Mouse (Mus musculus) heart, embryonic 14.5 days (tissue): ENCODE data around the gene R3hdm4. TPM values are rescaled to one million over a fixed set of nuclear protein-coding genes. Genes with fewer than 3 reads are reported as not detected.

Source experiments
- ATAC-seq: fragments of 200-750 bp; cut with Nextera tagmentation; 2 replicates; pipeline ENCODE4 v1.8.0; 2017; ENCODE audit warnings: low read depth, moderate TSS enrichment; ENCODE audit not compliant: insufficient number of reproducible peaks, insufficient read depth, low FRiP score
- H3K27ac ChIP-seq, 2 experiments: fragments of 200-500 bp in 1 of 2; fragments of 300-500 bp in 1 of 2; sonication (generic) in 1 of 2; replicated peaks in 1 of 2; 2 replicates each; pipeline ENCODE4 v1.5.1; 2012 to 2014; ENCODE audit warnings: low read depth in 2 of 2, low read length in 2 of 2, control low read depth in 1 of 2, mild to moderate bottlenecking in 1 of 2, mixed read lengths in 1 of 2; ENCODE audit not compliant: control insufficient read depth in 1 of 2, insufficient read depth in 1 of 2
- H3K27me3 ChIP-seq: fragments of 300-500 bp; sonication (generic); 2 replicates; pipeline ENCODE4 v1.6.1; 2014; ENCODE audit warnings: mild to moderate bottlenecking, low read length, control low read depth; ENCODE audit not compliant: control insufficient read depth, insufficient read depth
- H3K36me3 ChIP-seq: fragments of 300-500 bp; sonication (generic); 2 replicates; pipeline ENCODE4 v1.6.1; 2014; ENCODE audit warnings: mild to moderate bottlenecking, control low read depth, low read length, mixed read lengths; ENCODE audit not compliant: control insufficient read depth, insufficient read depth
- H3K4me1 ChIP-seq, 2 experiments: fragments of 200-500 bp in 1 of 2; fragments of 300-500 bp in 1 of 2; sonication (generic) in 1 of 2; 2 replicates each; pipeline ENCODE4 v1.6.1; 2012 to 2014; ENCODE audit warnings: low read length in 2 of 2, control low read depth in 1 of 2, mixed read lengths in 1 of 2; ENCODE audit not compliant: control insufficient read depth in 2 of 2, insufficient read depth in 2 of 2
- H3K4me2 ChIP-seq: fragments of 300-500 bp; sonication (generic); 2 replicates; pipeline ENCODE4 v1.6.1; 2014; ENCODE audit warnings: mild to moderate bottlenecking, low read length
- H3K4me3 ChIP-seq, 2 experiments: fragments of 200-500 bp in 1 of 2; fragments of 300-500 bp in 1 of 2; sonication (generic) in 1 of 2; 2 replicates each; pipeline ENCODE4 v1.5.1; 2012 to 2014; ENCODE audit warnings: low read length in 2 of 2, mild to moderate bottlenecking in 2 of 2, control low read depth in 1 of 2, low read depth in 1 of 2, moderate library complexity in 1 of 2; ENCODE audit not compliant: control insufficient read depth in 1 of 2, insufficient read depth in 1 of 2
- H3K9ac ChIP-seq: fragments of 300-500 bp; sonication (generic); 2 replicates; pipeline ENCODE4 v1.6.1; 2014; ENCODE audit warnings: mild to moderate bottlenecking, low read length
- H3K9me3 ChIP-seq: fragments of 300-500 bp; sonication (generic); 2 replicates; pipeline ENCODE4 v1.6.1; 2016; ENCODE audit warnings: low read length, control low read depth; ENCODE audit not compliant: control insufficient read depth
- WGBS: fragments of 180-500 bp; shearing (Covaris S2); extraction: QIAGEN DNeasy Blood & Tissue Kit; methylation state at CpG from one replicate; pipeline ENCODE4 v1.1.7; 2014; 5-methylcytosine and 5-hydroxymethylcytosine counted together
- polyA plus RNA-seq: library from polyadenylated mRNA; unstranded; fragments of >200 nt; fragmentation: Nextera tagmentation; extraction: Ambion mirVana; gene quantifications from 2 replicates; pipeline ENCODE4 v1.2.1, GENCODE M21; 2014

R3hdm4 gene
- polyA plus RNA-seq, 1 experiment from 2014 or later = 96.7 TPM

DNA sequence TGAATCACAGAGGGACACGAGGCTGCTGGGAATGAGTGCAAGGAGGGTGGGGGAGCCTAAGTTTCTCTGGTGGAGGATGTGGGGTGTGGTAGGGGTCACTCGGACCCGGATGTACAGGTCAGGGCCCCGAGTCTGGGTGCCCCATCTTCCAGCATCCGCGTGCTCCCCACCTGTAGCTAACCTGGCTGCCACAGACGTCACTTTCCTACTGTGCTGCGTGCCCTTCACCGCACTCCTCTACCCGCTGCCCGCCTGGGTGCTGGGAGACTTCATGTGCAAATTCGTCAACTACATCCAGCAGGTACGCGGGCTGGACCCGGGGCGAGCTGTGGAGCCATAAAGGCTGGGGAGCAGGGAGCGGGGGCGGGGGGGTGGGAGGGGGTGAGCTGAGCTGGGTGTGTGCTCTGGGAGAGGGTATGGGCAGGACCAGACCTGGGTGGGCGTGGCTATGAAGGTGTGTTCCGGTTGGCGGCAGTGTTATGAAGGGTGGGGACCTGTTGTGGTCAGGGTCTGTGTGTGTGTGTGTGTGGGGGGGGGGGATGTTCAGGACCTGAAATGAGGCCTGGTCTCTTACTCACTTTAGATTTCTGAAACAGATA lies 1.7 kb downstream of the R3hdm4 start:
- Histone ChIP-seq H3K4me2 (peak overlapping the region; percentile 40; the same call in 1 of the 2 replicates), H3K4me3 (0 out of 4 replicates have a peak overlapping the region, but pooled peaks of 1 of the 2 experiments have one; percentile 7), H3K9ac (no peak overlapping the region), H3K36me3 (no peaks in the 10 kb centered on the region), H3K4me1 (peaks cover 10 to 32% of the 10 kb centered on the region in 2 experiments), H3K27me3 (peaks cover 62% of the 10 kb centered on the region), H3K9me3 (no peaks in the 10 kb centered on the region), H3K27ac (no peak overlapping the region)
- WGBS = 9% methylated on average over 21 of the region's 21 CpGs
- no peak for ATAC-seq

DNA sequence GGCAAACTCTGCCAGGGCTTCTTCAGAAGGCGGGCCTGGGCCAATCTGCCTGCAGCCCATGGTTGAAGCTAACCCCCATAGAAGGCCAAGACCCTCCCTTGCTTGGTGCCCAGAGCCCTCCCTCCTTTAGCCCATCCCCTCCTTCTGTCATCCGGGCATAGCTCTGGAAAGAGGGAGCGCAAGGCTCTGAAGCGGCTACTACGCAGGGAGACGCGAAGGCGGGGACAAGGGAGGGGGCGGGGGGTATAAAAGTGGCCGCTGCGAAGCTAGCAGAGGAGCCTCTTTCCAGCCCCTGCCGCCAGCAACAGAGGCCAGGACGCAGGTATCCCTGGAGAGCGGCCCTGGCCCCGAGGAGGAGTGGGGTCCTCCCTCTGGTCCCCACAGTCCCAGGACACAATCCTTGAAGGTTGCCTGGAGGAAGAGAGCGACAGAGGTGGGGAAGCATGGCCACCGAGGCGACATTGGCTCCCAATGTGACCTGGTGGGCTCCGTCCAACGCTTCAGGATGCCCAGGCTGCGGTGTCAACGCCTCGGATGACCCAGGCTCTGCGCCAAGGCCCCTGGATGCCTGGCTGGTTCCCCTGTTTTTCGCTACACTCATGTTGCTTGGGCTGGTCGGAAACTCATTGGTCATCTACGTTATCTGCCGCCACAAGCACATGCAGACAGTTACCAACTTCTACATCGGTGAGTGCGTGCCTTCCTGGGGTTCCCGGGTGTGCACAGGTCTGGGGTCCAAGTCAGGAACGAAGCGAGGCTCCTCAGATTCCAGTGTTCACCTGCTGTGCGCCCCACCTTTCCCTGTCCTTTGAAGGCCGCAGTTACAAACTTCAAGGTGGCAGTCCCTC lies 2.6 kb downstream of the R3hdm4 start:
- H3K9ac ChIP-seq = no peak overlapping the region
- 6% methylated on average over 35 of the region's 35 CpGs for WGBS

GRCm38 (mm10) chr10:79917532-79918100 lies 3.4 kb downstream of the R3hdm4 start:
- Histone ChIP-seq H3K36me3 (0 out of 2 replicates have a peak, but pooled peaks cover under 1% of the 10 kb centered on the region), H3K4me3 (peak overlapping the region in 1 of 2 experiments; percentile 77; a peak in 2 of 4 replicates), H3K9me3 (no peaks in the 10 kb centered on the region), H3K27ac (no peak overlapping the region), H3K27me3 (peaks cover 54% of the 10 kb centered on the region), H3K4me2 (peak overlapping the region; percentile 87), H3K4me1 (peaks cover 13 to 38% of the 10 kb centered on the region in 2 experiments), H3K9ac (peak overlapping the region; percentile 98)
- WGBS = 63% methylated on average over 5 of the region's 5 CpGs
- no peak for ATAC-seq

More for the DNA sequence above, 2.6 kb downstream of the R3hdm4 start:
- Histone ChIP-seq H3K27ac (no peak overlapping the region), H3K4me1 (peaks cover 13 to 38% of the 10 kb centered on the region in 2 experiments), H3K27me3 (peaks cover 62% of the 10 kb centered on the region), H3K9me3 (no peaks in the 10 kb centered on the region), H3K4me2 (peak overlapping the region; percentile 40), H3K4me3 (peak overlapping the region; percentile 7 to 8; a peak in 2 of 4 replicates), H3K36me3 (no peaks in the 10 kb centered on the region)
- ATAC-seq = no peak

DNA sequence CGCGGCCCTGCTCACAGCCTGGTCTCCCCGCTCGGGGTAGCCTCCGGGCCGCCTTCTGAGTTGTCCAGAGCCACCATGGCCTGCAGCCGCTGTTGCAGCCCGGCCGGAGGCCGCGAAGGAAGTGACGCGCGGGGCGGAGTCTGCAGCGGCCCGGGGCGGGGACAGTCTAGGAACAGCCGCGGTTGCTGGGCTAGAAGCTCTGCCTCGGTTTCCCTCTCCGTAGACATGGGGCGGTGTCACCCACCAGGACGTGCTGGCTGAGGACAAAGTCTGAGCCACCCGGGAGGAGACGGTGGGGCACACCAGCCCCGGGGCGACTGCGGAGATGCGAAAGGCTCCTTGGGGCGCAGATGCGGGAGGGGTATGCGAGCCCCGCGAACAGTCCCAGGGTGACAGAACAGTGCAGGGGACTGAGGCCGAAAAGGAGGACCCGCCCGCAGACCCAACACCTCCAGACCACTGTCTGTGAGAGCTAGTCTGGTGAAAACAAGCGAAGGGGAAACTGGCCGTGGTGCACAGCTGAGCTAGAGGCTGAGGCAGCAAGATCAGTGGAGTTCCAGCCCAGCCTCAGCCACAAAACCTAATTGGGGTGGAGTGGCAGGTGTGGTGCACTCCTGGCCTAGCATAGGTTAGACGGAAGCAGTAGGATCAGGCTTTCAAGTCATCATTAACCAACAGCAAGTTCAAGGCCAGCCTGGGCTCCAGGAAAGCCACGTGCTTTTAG lies 4.0 kb downstream of the R3hdm4 start, which contains the start of gene Kiss1r:
Gene Kiss1r (plus strand): TSS at position 164 of the 724 bp plus-strand sequence.
- H3K4me1 ChIP-seq = peaks cover 13 to 38% of the 10 kb centered on the region in 2 experiments
- no peaks in the 10 kb centered on the region for H3K9me3 ChIP-seq
- H3K4me3 ChIP-seq = peak within 1 kb of the TSS; percentile 58 to 77
- H3K27me3 ChIP-seq = peaks cover 47% of the 10 kb centered on the region
- H3K27ac ChIP-seq = peak within 1 kb of the TSS in 1 of 2 experiments; percentile 69; a peak in 3 of 4 replicates
- WGBS = 2% methylated on average over 42 of the region's 42 CpGs
- peak within 1 kb of the TSS; percentile 98 for H3K9ac ChIP-seq
- peak within 1 kb of the TSS; percentile 87 for H3K4me2 ChIP-seq
- ATAC-seq = peak; percentile 71
- peaks cover 6% of the 10 kb centered on the region; the same call in 1 of the 2 replicates for H3K36me3 ChIP-seq

- H3K4me3 ChIP-seq = peak overlapping the region; percentile 58 to 77
- ATAC-seq = no peak
- H3K4me2 ChIP-seq = peak overlapping the region; percentile 87
- H3K9me3 ChIP-seq = no peaks in the 10 kb centered on the region
- H3K27ac ChIP-seq = peak overlapping the region in 1 of 2 experiments; percentile 69; a peak in 1 of 4 replicates
- peaks cover 13% of the 10 kb centered on the region for H3K36me3 ChIP-seq
- peak overlapping the region; percentile 98 for H3K9ac ChIP-seq
- peaks cover 38% of the 10 kb centered on the region for H3K27me3 ChIP-seq
- whole genome bisulfite sequencing = 14% methylated on average over 8 of the region's 8 CpGs
- H3K4me1 ChIP-seq = peaks cover 13 to 33% of the 10 kb centered on the region in 2 experiments
Observed at GRCm38 (mm10) chr10:79916081-79916480, 4.9 kb downstream of the R3hdm4 start.

- H3K27me3 ChIP-seq = peaks cover 28% of the 10 kb centered on the region
- no peak overlapping the region for H3K27ac ChIP-seq
- 74% methylated on average over 7 of the region's 7 CpGs for WGBS
- ATAC-seq = no peak
- peaks cover 13 to 26% of the 10 kb centered on the region in 2 experiments for H3K4me1 ChIP-seq
- peaks cover 23% of the 10 kb centered on the region for H3K36me3 ChIP-seq
- H3K9me3 ChIP-seq = no peaks in the 10 kb centered on the region
- peak overlapping the region; percentile 21; the same call in 1 of the 2 replicates for H3K9ac ChIP-seq
- H3K4me3 ChIP-seq = no peak overlapping the region
- H3K4me2 ChIP-seq = no peak overlapping the region
Observed at GRCm38 (mm10) chr10:79914948-79915596, 5.9 kb downstream of the R3hdm4 start.
